ENCODE assay signal across 26 mouse cellular contexts in genomic region chr6:139974668-139975067, GRCm38 (mm10).
"Had no signal": no experiment of that assay in that cellular context is flagged by ENCODE, and none has a peak within 500 bp of the region (broad histone marks: within the 10 kb centered on the region; RNA-seq: fewer than 3 reads in every experiment).

No protein-coding gene starts in this region.

- H3K36me3 ChIP-seq: heart, embryonic 13.5 days; heart, embryonic 15.5 days; hindbrain, embryonic 13.5 days; hindbrain, embryonic 15.5 days; kidney, embryonic 15.5 days; limb, embryonic 13.5 days; limb, embryonic 15.5 days; liver, embryonic 12.5 days had no signal

- DNase-seq: gastrocnemius, postnatal 14 days; gastrocnemius, postnatal 36 days; heart, adult 11 months; heart, adult 2 months; heart, postnatal 14 days; heart, postnatal 36 days; kidney, adult 2 months; kidney, adult 9 months; kidney, postnatal 14 days; kidney, postnatal 36 days; layer of hippocampus, adult 9-11 months; layer of hippocampus, postnatal 36 days; left cerebral cortex, postnatal 4 days had no signal

- H3K27ac ChIP-seq: heart, adult 2 months; heart, embryonic 13.5 days; heart, embryonic 15.5 days; hindbrain, embryonic 13.5 days; hindbrain, embryonic 15.5 days; hindbrain, postnatal 0 days; kidney, embryonic 15.5 days; kidney, postnatal 0 days; limb, embryonic 13.5 days; limb, embryonic 15.5 days; liver, embryonic 12.5 days; liver, embryonic 14.5 days had no signal

- ATAC-seq: hindbrain, postnatal 0 days; intestine, postnatal 0 days; liver, embryonic 12.5 days had no signal

- H3K9me3 ChIP-seq: heart, embryonic 13.5 days; heart, embryonic 15.5 days; hindbrain, embryonic 13.5 days; hindbrain, embryonic 15.5 days; kidney, embryonic 15.5 days; limb, embryonic 13.5 days; limb, embryonic 15.5 days; liver, embryonic 12.5 days had no signal

- H3K27me3 ChIP-seq: heart, embryonic 13.5 days; heart, embryonic 15.5 days; hindbrain, embryonic 13.5 days; hindbrain, embryonic 15.5 days; kidney, embryonic 15.5 days; limb, embryonic 13.5 days; limb, embryonic 15.5 days; liver, embryonic 12.5 days had no signal

- H3K4me2 ChIP-seq: heart, embryonic 11.5 days; heart, embryonic 13.5 days; heart, embryonic 15.5 days; hindbrain, embryonic 13.5 days; hindbrain, embryonic 15.5 days; kidney, embryonic 15.5 days; limb, embryonic 13.5 days; limb, embryonic 15.5 days; liver, embryonic 12.5 days had no signal

- H3K9ac ChIP-seq: heart, embryonic 13.5 days; heart, embryonic 15.5 days; hindbrain, embryonic 13.5 days; hindbrain, embryonic 15.5 days; kidney, embryonic 15.5 days; limb, embryonic 13.5 days; limb, embryonic 15.5 days; liver, embryonic 12.5 days; liver, embryonic 14.5 days had no signal

- H3K4me3 ChIP-seq: heart, adult 2 months; heart, embryonic 13.5 days; heart, embryonic 15.5 days; hindbrain, embryonic 13.5 days; hindbrain, embryonic 15.5 days; kidney, embryonic 15.5 days; limb, embryonic 13.5 days; limb, embryonic 15.5 days; liver, embryonic 12.5 days had no signal

- H3K4me1 ChIP-seq: heart, embryonic 13.5 days; heart, embryonic 15.5 days; hindbrain, embryonic 13.5 days; hindbrain, embryonic 15.5 days; kidney, embryonic 15.5 days; limb, embryonic 13.5 days; limb, embryonic 15.5 days; liver, embryonic 12.5 days had no signal
